Mouse (Mus musculus): Measurements from ENCODE around the gene Tfap2d.

The Tfap2d gene

GRCm38 (mm10) chr1:19102631-19103030, at the start of gene Tfap2d:
Gene Tfap2d (plus strand): TSS chr1:19103022.
- DNase-seq (ENCODE audit: low spot score in 2 of 2), result no peak

- DNase-seq (ENCODE audit: low spot score in 2 of 2), result no peak
Observed at GRCm38 (mm10) chr1:19056300-19056699, 46.5 kb upstream of the Tfap2d start.

- no peak for DNase-seq (ENCODE audit: low spot score in 2 of 2)
Observed at GRCm38 (mm10) chr1:19056861-19057260, 46.0 kb upstream of the Tfap2d start.

GRCm38 (mm10) chr1:19088078-19088477, 14.7 kb upstream of the Tfap2d start:
- DNase-seq (ENCODE audit: low spot score in 2 of 2), result no peak

- DNase-seq (ENCODE audit: low spot score in 2 of 2), result no peak
Observed at GRCm38 (mm10) chr1:19096921-19097320, 5.9 kb upstream of the Tfap2d start.

GRCm38 (mm10) chr1:19103316-19103715, 494 bp downstream of the Tfap2d start:
- DNase-seq (ENCODE audit: low spot score in 2 of 2), result no peak

- DNase-seq (ENCODE audit: low spot score in 2 of 2), result no peak
Observed at GRCm38 (mm10) chr1:19103776-19104142, 937 bp downstream of the Tfap2d start.

- DNase-seq (ENCODE audit: low spot score in 2 of 2), result no peak
Observed at GRCm38 (mm10) chr1:19104143-19104857, 1.5 kb downstream of the Tfap2d start.

GRCm38 (mm10) chr1:19106401-19106800, 3.6 kb downstream of the Tfap2d start:
- no peak for DNase-seq (ENCODE audit: low spot score in 2 of 2)

- DNase-seq (ENCODE audit: low spot score in 2 of 2), result no peak
Observed at GRCm38 (mm10) chr1:19106841-19107800, 4.3 kb downstream of the Tfap2d start.

GRCm38 (mm10) chr1:19107801-19108200, 5.0 kb downstream of the Tfap2d start:
- no peak for DNase-seq (ENCODE audit: low spot score in 2 of 2)

- DNase-seq (ENCODE audit: low spot score in 2 of 2), result no peak
Observed at GRCm38 (mm10) chr1:19109711-19110110, 6.9 kb downstream of the Tfap2d start.

- DNase-seq (ENCODE audit: low spot score in 2 of 2), result no peak
Observed at GRCm38 (mm10) chr1:19110211-19110610, 7.4 kb downstream of the Tfap2d start.

- no peak for DNase-seq (ENCODE audit: low spot score in 2 of 2)
Observed at GRCm38 (mm10) chr1:19111020-19111419, 8.2 kb downstream of the Tfap2d start.

GRCm38 (mm10) chr1:19178742-19179397, 76.0 kb downstream of the Tfap2d start:
- DNase-seq (ENCODE audit: low spot score in 2 of 2), result no peak

- DNase-seq (ENCODE audit: low spot score in 2 of 2), result no peak
Observed at GRCm38 (mm10) chr1:19205649-19206048, 102.8 kb downstream of the Tfap2d start.

GRCm38 (mm10) chr1:19206194-19206593, 103.4 kb downstream of the Tfap2d start:
- DNase-seq (ENCODE audit: low spot score in 2 of 2), result no peak

GRCm38 (mm10) chr1:19207611-19208010, 104.8 kb downstream of the Tfap2d start:
- no peak for DNase-seq (ENCODE audit: low spot score in 2 of 2)

GRCm38 (mm10) chr1:19208641-19209358, 106.0 kb downstream of the Tfap2d start, which contains the start of gene Tfap2b:
Gene Tfap2b (plus strand): TSS chr1:19208914.
- no peak for DNase-seq (ENCODE audit: low spot score in 2 of 2)

- DNase-seq (ENCODE audit: low spot score in 2 of 2), result no peak
Observed at GRCm38 (mm10) chr1:19209359-19209745, 106.5 kb downstream of the Tfap2d start.

- no peak for DNase-seq (ENCODE audit: low spot score in 2 of 2)
Observed at GRCm38 (mm10) chr1:19209776-19210175, 107.0 kb downstream of the Tfap2d start.

Data from urinary bladder, adult 18-20 months (tissue).